Mouse (Mus musculus): ENCODE data around the gene Spsb4.

GRCm38 (mm10) chr9:96914005-96914404 is 104.6 kb downstream of the Spsb4 start:
- TF ChIP-seq POLR2A (IDR thresholded peaks at IDR 0.05; ENCODE audit: insufficient read length, low read depth), result no peak
- TF ChIP-seq TCF12 (IDR thresholded peaks at IDR 0.05; ENCODE audit: insufficient read depth, poor library complexity, severe bottlenecking), result no peak
- TF ChIP-seq E2F4 (IDR thresholded peaks at IDR 0.05; ENCODE audit: insufficient read depth), result no peak
- TF ChIP-seq MAX (IDR thresholded peaks at IDR 0.05; ENCODE audit: low read depth), result no peak
- no peak for TF ChIP-seq USF1 (IDR thresholded peaks at IDR 0.05; ENCODE audit: low read depth)
- no peak for TF ChIP-seq POLR2AphosphoS2 (IDR thresholded peaks at IDR 0.05; ENCODE audit: insufficient read length, low read depth)
